Mouse (Mus musculus): ENCODE measurements at regions not wholly inside any gene's neighbourhood (a gene's known extent, or its start where the extent isn't known, plus 50 kb on each side); places are given as distances from the start of the nearest gene placed in this dataset.
"Not testable (repeated sequence)": the region's sequence is repeated elsewhere in the genome, so short reads cannot be mapped to it uniquely, and the experiment has no call there.

- DNase-seq (ENCODE audit: extremely low read depth, low read depth): no peak
These were observed 174.3 kb upstream of the Plxna2 start for GRCm38 (mm10) chr1:194443681-194444080.

GRCm38 (mm10) chr1:194437301-194437700 lies 180.7 kb upstream of the Plxna2 start:
- no peak for DNase-seq (ENCODE audit: extremely low read depth, low read depth)

- DNase-seq (ENCODE audit: extremely low read depth, low read depth): no peak
These were observed 183.0 kb upstream of the Plxna2 start for GRCm38 (mm10) chr1:194435060-194435459.

- no peak for DNase-seq (ENCODE audit: extremely low read depth, low read depth)
These were observed 189.4 kb upstream of the Plxna2 start for GRCm38 (mm10) chr1:194428586-194428985.

GRCm38 (mm10) chr1:194426293-194426692 lies 191.7 kb upstream of the Plxna2 start:
- no peak for DNase-seq (ENCODE audit: extremely low read depth, low read depth)

- no peak for DNase-seq (ENCODE audit: extremely low read depth, low read depth)
These were observed 193.8 kb upstream of the Plxna2 start for GRCm38 (mm10) chr1:194424201-194424600.

GRCm38 (mm10) chr1:194412193-194412592 lies 205.8 kb upstream of the Plxna2 start:
- no peak for DNase-seq (ENCODE audit: extremely low read depth, low read depth)

GRCm38 (mm10) chr1:194411788-194412187 lies 206.2 kb upstream of the Plxna2 start:
- no peak for DNase-seq (ENCODE audit: extremely low read depth, low read depth)

GRCm38 (mm10) chr1:194399281-194399680 lies 218.7 kb upstream of the Plxna2 start:
- no peak for DNase-seq (ENCODE audit: extremely low read depth, low read depth)

- no peak for DNase-seq (ENCODE audit: extremely low read depth, low read depth)
These were observed 221.1 kb upstream of the Plxna2 start for GRCm38 (mm10) chr1:194396754-194397460.

GRCm38 (mm10) chr1:194393720-194394119 lies 224.3 kb upstream of the Plxna2 start:
- DNase-seq (ENCODE audit: extremely low read depth, low read depth): no peak

GRCm38 (mm10) chr1:194390202-194390601 lies 227.8 kb upstream of the Plxna2 start:
- DNase-seq (ENCODE audit: extremely low read depth, low read depth): no peak

GRCm38 (mm10) chr1:194378135-194378534 lies 239.9 kb upstream of the Plxna2 start:
- DNase-seq (ENCODE audit: extremely low read depth, low read depth): no peak

- DNase-seq (ENCODE audit: extremely low read depth, low read depth): not testable (repeated sequence)
These were observed 244.5 kb upstream of the Plxna2 start for GRCm38 (mm10) chr1:194373511-194373910.

- no peak for DNase-seq (ENCODE audit: extremely low read depth, low read depth)
These were observed 254.1 kb upstream of the Plxna2 start for GRCm38 (mm10) chr1:194363917-194364316.

GRCm38 (mm10) chr1:194363129-194363768 lies 254.8 kb upstream of the Plxna2 start:
- no peak for DNase-seq (ENCODE audit: extremely low read depth, low read depth)

GRCm38 (mm10) chr1:194362298-194362697 lies 255.7 kb upstream of the Plxna2 start:
- DNase-seq (ENCODE audit: extremely low read depth, low read depth): no peak

- no peak for DNase-seq (ENCODE audit: extremely low read depth, low read depth)
These were observed 256.7 kb upstream of the Plxna2 start for GRCm38 (mm10) chr1:194361316-194361715.

- no peak for DNase-seq (ENCODE audit: extremely low read depth, low read depth)
These were observed 263.5 kb upstream of the Plxna2 start for GRCm38 (mm10) chr1:194354332-194355120.

- DNase-seq (ENCODE audit: extremely low read depth, low read depth): no peak
These were observed 272.5 kb upstream of the Plxna2 start for GRCm38 (mm10) chr1:194345304-194346033.

GRCm38 (mm10) chr1:194342568-194342967 lies 275.4 kb upstream of the Plxna2 start:
- no peak for DNase-seq (ENCODE audit: extremely low read depth, low read depth)

GRCm38 (mm10) chr1:194341758-194342157 lies 276.3 kb upstream of the Plxna2 start:
- no peak for DNase-seq (ENCODE audit: extremely low read depth, low read depth)

Data from MEL-GATA-1-ER (cell line).